Mouse (Mus musculus): Measurements from ENCODE around the gene Ppp2r2d. TPM values are rescaled to one million over a fixed set of nuclear protein-coding genes. Genes with fewer than 3 reads are reported as not detected.

Gene Ppp2r2d
- polyA plus RNA-seq, 1 experiment from 2014 or later: 17.2 TPM

DNA sequence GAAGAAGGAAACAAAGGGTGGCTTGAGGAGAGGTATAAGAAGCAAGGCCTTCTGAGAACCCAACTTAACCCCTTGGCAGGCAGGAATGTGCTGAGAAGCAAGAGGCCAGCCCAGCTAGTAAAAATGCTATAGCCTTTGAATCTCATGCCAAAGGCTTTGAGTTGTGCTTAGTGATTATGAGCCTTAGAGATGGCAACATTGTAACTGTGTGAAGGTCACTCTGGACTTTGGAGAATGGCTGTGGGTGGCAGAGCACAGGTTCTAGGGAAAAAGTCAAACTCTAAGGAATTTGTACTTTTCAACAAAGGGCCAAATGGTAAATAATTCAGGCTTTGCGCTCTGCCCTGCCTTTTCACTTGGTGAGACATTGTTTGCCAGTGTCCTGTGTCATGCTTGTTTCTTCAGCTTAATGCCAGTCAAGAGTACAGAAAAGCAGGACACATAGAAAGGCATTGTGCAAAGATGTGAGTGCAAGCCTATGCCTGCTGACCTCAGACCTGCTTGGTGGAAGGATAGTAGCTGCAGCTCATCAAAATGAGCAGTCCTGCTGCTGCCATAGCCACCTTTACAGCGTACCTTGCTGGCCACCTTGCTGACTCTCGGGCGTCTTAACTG lies 7.6 kb downstream of the Ppp2r2d start:
- ATAC-seq (peak; percentile 50), DNase-seq (no peak)
- Histone ChIP-seq H3K27ac (ENCODE audit: low read depth) (0 out of 2 replicates have a peak overlapping the region, but pooled peaks have one; percentile 30), H3K36me3 (replicated peaks; ENCODE audit: insufficient read depth, low read length) (peaks cover 45% of the 10 kb centered on the region), H3K27me3 (ENCODE audit: insufficient read depth, low read length) (no peaks in the 10 kb centered on the region), H3K4me1 (ENCODE audit: insufficient read depth) (peaks cover 5% of the 10 kb centered on the region; the same call in 1 of the 2 replicates), H3K4me2 (ENCODE audit: low read depth, low read length) (no peak overlapping the region), H3K9me3 (ENCODE audit: low read length) (no peaks in the 10 kb centered on the region), H3K9ac (replicated peaks) (no peak overlapping the region), H3K4me3 (ENCODE audit: low read depth, low read length) (no peak overlapping the region)
- TF ChIP-seq CTCF (IDR thresholded peaks at IDR 0.05; ENCODE audit: low read depth) (no peak), EP300 (IDR thresholded peaks at IDR 0.05; ENCODE audit: low read depth) (no peak)
- 84% methylated on average over 4 of the region's 4 CpGs for WGBS (ENCODE audit: insufficient replicate concordance)

- Histone ChIP-seq H3K4me2 (ENCODE audit: low read depth, low read length) (no peak overlapping the region), H3K4me3 (ENCODE audit: low read depth, low read length) (no peak overlapping the region), H3K27me3 (ENCODE audit: insufficient read depth, low read length) (no peaks in the 10 kb centered on the region), H3K36me3 (replicated peaks; ENCODE audit: insufficient read depth, low read length) (peaks cover 45% of the 10 kb centered on the region), H3K27ac (ENCODE audit: low read depth) (no peak overlapping the region), H3K9ac (replicated peaks) (no peak overlapping the region), H3K9me3 (ENCODE audit: low read length) (no peaks in the 10 kb centered on the region), H3K4me1 (ENCODE audit: insufficient read depth) (0 out of 2 replicates have a peak, but pooled peaks cover 5% of the 10 kb centered on the region)
- TF ChIP-seq CTCF (IDR thresholded peaks at IDR 0.05; ENCODE audit: low read depth) (no peak), EP300 (IDR thresholded peaks at IDR 0.05; ENCODE audit: low read depth) (no peak)
- ATAC-seq (no peak), DNase-seq (no peak)
- WGBS (ENCODE audit: insufficient replicate concordance): 96% methylated on average over 2 of the region's 2 CpGs
Measured at GRCm38 (mm10) chr7:138854201-138854600, 8.3 kb downstream of the Ppp2r2d start.

DNA sequence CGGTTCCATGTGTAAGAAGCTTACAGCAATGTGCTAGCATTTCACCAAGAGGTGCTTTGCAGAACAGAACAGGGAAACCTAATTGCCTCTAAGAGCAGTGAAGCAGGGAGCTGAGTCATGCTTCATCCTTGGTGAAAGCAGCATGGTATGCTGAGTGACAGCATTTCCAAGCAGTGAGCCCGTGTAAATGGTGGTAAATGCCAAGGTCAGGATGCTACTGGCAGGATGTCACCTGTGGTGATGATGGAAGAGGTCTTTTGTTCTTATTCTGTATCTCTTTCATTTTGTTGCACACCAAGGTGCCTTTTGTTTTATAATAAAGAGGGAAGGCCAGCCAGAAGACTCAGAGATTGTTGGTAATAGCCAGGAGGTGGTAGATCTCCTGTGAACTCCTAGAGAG lies 10.8 kb downstream of the Ppp2r2d start:
- H3K36me3 ChIP-seq (replicated peaks; ENCODE audit: insufficient read depth, low read length): peaks cover 33% of the 10 kb centered on the region
- no peaks in the 10 kb centered on the region for H3K27me3 ChIP-seq (ENCODE audit: insufficient read depth, low read length)
- WGBS (ENCODE audit: insufficient replicate concordance): 68% methylated on average over 2 of the region's 2 CpGs
- H3K27ac ChIP-seq (ENCODE audit: low read depth): no peak overlapping the region
- H3K9ac ChIP-seq (replicated peaks): no peak overlapping the region
- peaks cover 3% of the 10 kb centered on the region for H3K4me1 ChIP-seq (ENCODE audit: insufficient read depth)
- DNase-seq: no peak
- no peak for ATAC-seq
- H3K4me3 ChIP-seq (ENCODE audit: low read depth, low read length): no peak overlapping the region
- no peak overlapping the region for H3K4me2 ChIP-seq (ENCODE audit: low read depth, low read length)
- no peak for TF ChIP-seq CTCF (IDR thresholded peaks at IDR 0.05; ENCODE audit: low read depth)
- TF ChIP-seq EP300 (IDR thresholded peaks at IDR 0.05; ENCODE audit: low read depth): no peak
- no peaks in the 10 kb centered on the region for H3K9me3 ChIP-seq (ENCODE audit: low read length)

DNA sequence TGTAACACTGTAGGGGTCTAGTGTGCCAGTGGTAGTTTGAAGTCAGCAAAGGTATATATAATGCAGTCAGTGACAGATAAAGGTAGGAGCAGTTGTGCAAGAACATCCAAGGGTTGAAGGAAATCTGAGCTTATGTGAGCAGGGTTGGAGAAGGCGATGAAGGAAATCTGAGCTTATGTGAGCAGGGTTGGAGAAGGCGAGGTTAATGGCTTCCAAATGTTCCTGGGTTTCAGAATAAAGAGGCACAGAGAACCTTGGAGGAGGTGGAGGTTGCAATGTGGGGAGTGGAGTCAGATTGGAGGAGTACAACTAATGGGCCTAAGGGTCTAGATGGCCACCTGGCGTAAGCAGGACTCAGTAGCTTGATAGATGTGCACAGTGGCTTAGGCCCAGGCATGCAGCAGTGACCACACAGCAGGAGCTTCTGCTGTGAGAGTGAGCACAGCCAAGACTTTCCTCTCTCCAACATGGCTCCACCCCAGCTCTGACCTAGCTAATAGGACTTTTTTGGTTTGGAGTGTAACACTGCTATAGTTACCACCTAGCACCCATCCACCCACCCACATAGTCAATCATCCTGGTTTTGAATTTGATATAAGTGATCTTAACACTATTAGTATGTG lies 18.2 kb downstream of the Ppp2r2d start:
- no peak overlapping the region for H3K9ac ChIP-seq (replicated peaks)
- TF ChIP-seq CTCF (IDR thresholded peaks at IDR 0.05; ENCODE audit: low read depth): no peak
- no peak for TF ChIP-seq EP300 (IDR thresholded peaks at IDR 0.05; ENCODE audit: low read depth)
- H3K36me3 ChIP-seq (replicated peaks; ENCODE audit: insufficient read depth, low read length): peaks cover 4% of the 10 kb centered on the region
- no peaks in the 10 kb centered on the region for H3K27me3 ChIP-seq (ENCODE audit: insufficient read depth, low read length)
- H3K27ac ChIP-seq (ENCODE audit: low read depth): no peak overlapping the region
- no peak overlapping the region for H3K4me3 ChIP-seq (ENCODE audit: low read depth, low read length)
- peaks cover 22% of the 10 kb centered on the region for H3K4me1 ChIP-seq (ENCODE audit: insufficient read depth)
- no peak for DNase-seq
- H3K9me3 ChIP-seq (ENCODE audit: low read length): no peaks in the 10 kb centered on the region
- WGBS (ENCODE audit: insufficient replicate concordance): 82% methylated on average over 3 of the region's 3 CpGs
- H3K4me2 ChIP-seq (ENCODE audit: low read depth, low read length): no peak overlapping the region
- no peak for ATAC-seq

DNA sequence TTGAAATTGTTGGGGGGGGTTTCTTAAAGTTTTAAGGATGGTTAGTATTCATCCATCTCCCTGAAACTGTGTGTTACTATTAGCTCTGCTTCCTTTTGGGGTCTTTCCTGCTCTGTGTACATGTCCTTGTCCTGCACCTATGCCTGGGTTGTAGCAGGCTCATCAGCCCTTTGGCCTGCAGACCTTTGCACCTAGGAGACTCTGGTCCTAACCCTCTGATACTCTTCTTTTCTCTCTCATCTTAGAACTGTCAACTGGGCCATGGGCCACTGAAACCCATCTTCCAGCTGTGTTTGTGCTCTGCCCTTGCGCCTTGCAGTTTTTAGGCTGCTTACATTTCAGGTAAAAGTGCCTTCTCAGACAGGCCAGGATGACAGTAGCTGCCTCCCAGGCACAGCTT lies 18.9 kb downstream of the Ppp2r2d start:
- ATAC-seq (no peak), DNase-seq (no peak)
- no peak overlapping the region for H3K4me2 ChIP-seq (ENCODE audit: low read depth, low read length)
- 73% methylated on average over 1 of the region's 1 CpGs for WGBS (ENCODE audit: insufficient replicate concordance)
- peaks cover 22% of the 10 kb centered on the region for H3K4me1 ChIP-seq (ENCODE audit: insufficient read depth)
- no peaks in the 10 kb centered on the region for H3K27me3 ChIP-seq (ENCODE audit: insufficient read depth, low read length)
- H3K4me3 ChIP-seq (ENCODE audit: low read depth, low read length): no peak overlapping the region
- peaks cover 11% of the 10 kb centered on the region for H3K36me3 ChIP-seq (replicated peaks; ENCODE audit: insufficient read depth, low read length)
- no peaks in the 10 kb centered on the region for H3K9me3 ChIP-seq (ENCODE audit: low read length)
- H3K9ac ChIP-seq (replicated peaks): no peak overlapping the region
- no peak overlapping the region for H3K27ac ChIP-seq (ENCODE audit: low read depth)
- TF ChIP-seq CTCF (IDR thresholded peaks at IDR 0.05; ENCODE audit: low read depth): no peak

GRCm38 (mm10) chr7:138867286-138867685 lies 21.4 kb downstream of the Ppp2r2d start:
- peaks cover 31% of the 10 kb centered on the region for H3K36me3 ChIP-seq (replicated peaks; ENCODE audit: insufficient read depth, low read length)
- H3K27me3 ChIP-seq (ENCODE audit: insufficient read depth, low read length): no peaks in the 10 kb centered on the region
- H3K4me3 ChIP-seq (ENCODE audit: low read depth, low read length): no peak overlapping the region
- peak; percentile 93 for ATAC-seq
- H3K4me1 ChIP-seq (ENCODE audit: insufficient read depth): peaks cover 22% of the 10 kb centered on the region
- TF ChIP-seq CTCF (IDR thresholded peaks at IDR 0.05; ENCODE audit: low read depth) (no peak), EP300 (IDR thresholded peaks at IDR 0.05; ENCODE audit: low read depth) (no peak)
- no peaks in the 10 kb centered on the region for H3K9me3 ChIP-seq (ENCODE audit: low read length)
- no peak for DNase-seq
- no peak overlapping the region for H3K4me2 ChIP-seq (ENCODE audit: low read depth, low read length)
- 61% methylated on average over 6 of the region's 6 CpGs for WGBS (ENCODE audit: insufficient replicate concordance)
- H3K27ac ChIP-seq (ENCODE audit: low read depth): peak overlapping the region; percentile 73
- no peak overlapping the region for H3K9ac ChIP-seq (replicated peaks)

Measured in liver, postnatal 0 days (tissue).